Mouse (Mus musculus) cerebellum, adult 2 months (tissue): ENCODE data around the gene Hcn3. TPM values are rescaled to one million over a fixed set of nuclear protein-coding genes. Genes with fewer than 3 reads are reported as not detected.
A peak's percentile ranks its signal among the peaks of the same experiment; 100 is the strongest.

ENCODE experiments used
- DNase-seq, 2 experiments: peaks; one replicate each; pipeline ENCODE4 v3.0.0; 2021
- H3K27ac ChIP-seq: fragments of 200-500 bp; 2 replicates; pipeline ENCODE4 v1.5.1; 2012; ENCODE audit warnings: low read length, control low read depth, inconsistent platforms; ENCODE audit not compliant: insufficient read depth
- H3K27me3 ChIP-seq: fragments of 200-500 bp; 2 replicates; pipeline ENCODE4 v1.6.1; 2012; ENCODE audit warnings: inconsistent platforms, mild to moderate bottlenecking, low read length, moderate library complexity; ENCODE audit not compliant: control insufficient read depth, insufficient read depth
- H3K4me1 ChIP-seq: fragments of 200-500 bp; 2 replicates; pipeline ENCODE4 v1.6.1; 2011; ENCODE audit warnings: low read length; ENCODE audit not compliant: control insufficient read depth, insufficient read depth
- H3K4me3 ChIP-seq: fragments of 200-500 bp; replicated peaks from 2 replicates; pipeline ENCODE3; 2011; ENCODE audit warnings: mild to moderate bottlenecking, low read depth, low read length, control low read depth; ENCODE audit not compliant: insufficient read depth
- CTCF ChIP-seq: fragments of 200-500 bp; IDR thresholded peaks from 2 replicates; pipeline ENCODE4 v1.5.1; 2011; ENCODE audit warnings: low read depth, mild to moderate bottlenecking, control low read depth, low read length, moderate library complexity, borderline replicate concordance; ENCODE audit not compliant: insufficient read depth
- POLR2A ChIP-seq: fragments of 200-500 bp; IDR thresholded peaks from 2 replicates; pipeline ENCODE4 v1.6.1; 2011; ENCODE audit warnings: low read length, control low read depth, borderline replicate concordance; ENCODE audit not compliant: insufficient read depth
- WGBS: fragments of 180-500 bp; shearing (Covaris S2); methylation state at CpG from one replicate; pipeline ENCODE4 v1.1.7; 2018; 5-methylcytosine and 5-hydroxymethylcytosine counted together
- polyA plus RNA-seq: library from polyadenylated mRNA; depleted of rRNA; stranded (reverse); fragments of >200 nt; gene quantifications from 2 replicates; pipeline ENCODE4 v1.2.3, GENCODE M21; 2012

The Hcn3 gene
- polyA plus RNA-seq, 1 experiment, result 13.0 TPM

DNA sequence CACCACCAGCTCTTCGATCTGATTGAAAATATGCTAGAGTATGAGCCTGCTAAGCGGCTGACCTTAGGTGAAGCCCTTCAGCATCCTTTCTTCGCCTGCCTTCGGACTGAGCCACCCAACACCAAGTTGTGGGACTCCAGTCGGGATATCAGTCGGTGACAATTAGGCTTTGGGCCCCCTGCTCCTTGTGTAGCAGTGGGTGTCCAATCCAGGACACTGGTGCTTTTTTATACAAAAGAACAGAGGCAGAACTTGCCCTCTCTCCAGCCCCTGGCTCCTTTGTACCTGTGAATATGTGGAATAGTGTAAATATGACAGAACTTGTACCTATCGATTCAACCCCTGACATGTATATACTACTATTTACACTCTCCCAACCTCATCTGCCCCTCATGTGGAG, 16.4 kb upstream of the Hcn3 start:
- TF ChIP-seq POLR2A (no peak), CTCF (no peak)
- peak in 1 of 2 experiments; percentile 25 for DNase-seq
- Histone ChIP-seq H3K4me3 (no peak overlapping the region), H3K27me3 (no peaks in the 10 kb centered on the region), H3K4me1 (peaks cover 11% of the 10 kb centered on the region; the same call in 1 of the 2 replicates), H3K27ac (no peak overlapping the region)
- WGBS, result 84% methylated on average over 7 of the region's 7 CpGs

DNA sequence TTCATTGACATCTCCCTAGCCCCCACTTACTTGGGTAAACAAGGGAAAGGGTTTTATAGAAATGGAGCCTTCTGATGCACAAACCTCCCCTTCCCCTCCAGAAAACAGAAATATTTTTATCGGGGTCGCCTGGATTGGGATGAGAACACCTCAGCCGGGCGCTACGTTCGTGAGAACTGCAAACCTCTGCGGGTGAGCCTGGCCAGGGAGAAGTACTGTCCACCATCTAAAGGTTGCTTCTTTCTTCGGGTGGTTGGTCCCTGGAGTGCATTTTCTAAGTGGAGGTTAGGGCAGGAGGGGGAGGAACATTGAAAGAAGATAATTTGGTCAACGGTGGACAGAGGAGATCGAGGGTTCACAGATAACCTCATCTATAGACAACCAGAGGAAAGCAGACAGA, 15.5 kb upstream of the Hcn3 start:
- Histone ChIP-seq H3K4me3 (no peak overlapping the region), H3K27me3 (no peaks in the 10 kb centered on the region), H3K4me1 (peaks cover 11% of the 10 kb centered on the region; the same call in 1 of the 2 replicates), H3K27ac (no peak overlapping the region)
- TF ChIP-seq POLR2A, result no peak
- no peak for TF ChIP-seq CTCF
- 89% methylated on average over 10 of the region's 10 CpGs for WGBS
- peak in 1 of 2 experiments; percentile 8 for DNase-seq

DNA sequence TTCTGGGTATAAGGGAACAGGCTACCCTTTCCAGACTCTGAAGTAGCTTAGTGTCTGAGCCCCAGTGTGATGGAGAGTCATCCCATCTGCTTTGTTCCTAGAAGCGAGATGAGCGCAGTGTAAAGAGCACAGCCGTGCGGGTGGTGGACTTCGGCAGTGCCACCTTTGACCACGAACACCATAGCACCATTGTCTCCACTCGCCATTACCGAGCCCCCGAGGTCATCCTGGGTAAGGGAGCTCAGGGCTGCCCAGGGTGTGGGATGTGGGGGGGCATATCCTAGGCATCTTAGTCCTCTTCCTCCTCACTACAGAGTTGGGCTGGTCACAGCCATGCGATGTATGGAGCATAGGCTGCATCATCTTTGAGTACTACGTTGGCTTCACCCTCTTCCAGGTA, 14.8 kb upstream of the Hcn3 start:
- H3K4me1 ChIP-seq, result peaks cover 11% of the 10 kb centered on the region; the same call in 1 of the 2 replicates
- H3K4me3 ChIP-seq, result no peak overlapping the region
- no peaks in the 10 kb centered on the region for H3K27me3 ChIP-seq
- WGBS, result 86% methylated on average over 11 of the region's 11 CpGs
- H3K27ac ChIP-seq, result no peak overlapping the region
- TF ChIP-seq POLR2A, result no peak
- TF ChIP-seq CTCF, result no peak
- DNase-seq, result peak in 1 of 2 experiments; percentile 8

DNA sequence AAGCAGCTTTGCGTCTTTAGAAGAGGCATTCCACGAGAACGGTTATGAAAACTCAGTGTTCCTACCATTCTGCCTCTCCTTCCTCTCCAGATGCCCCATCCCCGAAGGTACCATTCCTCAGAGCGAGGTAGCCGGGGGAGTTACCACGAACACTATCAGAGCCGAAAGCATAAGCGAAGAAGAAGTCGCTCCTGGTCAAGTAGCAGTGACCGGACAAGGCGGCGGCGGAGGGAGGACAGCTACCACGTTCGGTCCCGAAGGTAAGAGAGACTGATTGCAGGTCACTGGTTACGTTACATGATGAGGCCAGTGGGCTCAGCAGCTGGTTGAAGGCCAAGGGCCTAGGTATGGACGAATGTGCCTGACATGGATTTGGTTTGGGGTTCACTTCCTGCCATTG, 6.9 kb upstream of the Hcn3 start:
- Histone ChIP-seq H3K27me3 (no peaks in the 10 kb centered on the region), H3K27ac (no peak overlapping the region), H3K4me3 (no peak overlapping the region), H3K4me1 (peaks cover 2% of the 10 kb centered on the region; the same call in 1 of the 2 replicates)
- WGBS, result 90% methylated on average over 19 of the region's 19 CpGs
- TF ChIP-seq POLR2A (no peak), CTCF (no peak)
- DNase-seq, result peak in 1 of 2 experiments; percentile 10

DNA sequence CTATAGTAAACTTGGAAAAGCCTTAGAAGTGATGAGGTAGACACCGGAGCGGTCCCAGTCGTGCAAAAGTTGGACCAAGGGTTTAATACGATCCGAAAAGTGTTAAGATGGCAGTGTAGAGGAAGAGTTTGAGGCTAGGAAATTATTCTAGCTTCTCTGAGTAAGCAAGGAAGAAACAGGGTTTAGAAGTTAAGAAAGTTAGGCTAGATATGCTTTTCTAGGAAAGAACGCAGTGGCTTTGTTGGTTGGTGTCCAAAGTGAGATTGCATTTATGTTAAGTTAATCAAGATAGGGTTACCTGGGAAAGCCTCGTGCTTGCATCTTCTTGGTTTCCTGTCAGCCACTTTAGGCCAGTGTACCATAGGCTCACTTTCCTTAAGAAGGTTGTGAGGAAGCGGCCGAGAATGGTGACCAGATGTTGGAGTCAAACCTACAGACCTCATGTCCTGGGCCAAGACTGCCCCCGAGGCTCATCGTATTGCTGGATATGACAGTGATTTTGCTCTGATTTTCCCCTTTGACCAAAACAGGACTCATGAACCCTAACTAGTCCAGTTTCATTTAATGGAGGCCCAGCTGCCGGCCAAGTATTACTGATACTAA, 5.4 kb upstream of the Hcn3 start:
- H3K4me1 ChIP-seq, result peaks cover 5% of the 10 kb centered on the region; the same call in 1 of the 2 replicates
- H3K27me3 ChIP-seq, result no peaks in the 10 kb centered on the region
- peak overlapping the region; percentile 83 for H3K4me3 ChIP-seq
- no peak for DNase-seq
- 14% methylated on average over 12 of the region's 12 CpGs for WGBS
- TF ChIP-seq CTCF, result no peak
- TF ChIP-seq POLR2A, result no peak
- peak overlapping the region; percentile 26 for H3K27ac ChIP-seq

DNA sequence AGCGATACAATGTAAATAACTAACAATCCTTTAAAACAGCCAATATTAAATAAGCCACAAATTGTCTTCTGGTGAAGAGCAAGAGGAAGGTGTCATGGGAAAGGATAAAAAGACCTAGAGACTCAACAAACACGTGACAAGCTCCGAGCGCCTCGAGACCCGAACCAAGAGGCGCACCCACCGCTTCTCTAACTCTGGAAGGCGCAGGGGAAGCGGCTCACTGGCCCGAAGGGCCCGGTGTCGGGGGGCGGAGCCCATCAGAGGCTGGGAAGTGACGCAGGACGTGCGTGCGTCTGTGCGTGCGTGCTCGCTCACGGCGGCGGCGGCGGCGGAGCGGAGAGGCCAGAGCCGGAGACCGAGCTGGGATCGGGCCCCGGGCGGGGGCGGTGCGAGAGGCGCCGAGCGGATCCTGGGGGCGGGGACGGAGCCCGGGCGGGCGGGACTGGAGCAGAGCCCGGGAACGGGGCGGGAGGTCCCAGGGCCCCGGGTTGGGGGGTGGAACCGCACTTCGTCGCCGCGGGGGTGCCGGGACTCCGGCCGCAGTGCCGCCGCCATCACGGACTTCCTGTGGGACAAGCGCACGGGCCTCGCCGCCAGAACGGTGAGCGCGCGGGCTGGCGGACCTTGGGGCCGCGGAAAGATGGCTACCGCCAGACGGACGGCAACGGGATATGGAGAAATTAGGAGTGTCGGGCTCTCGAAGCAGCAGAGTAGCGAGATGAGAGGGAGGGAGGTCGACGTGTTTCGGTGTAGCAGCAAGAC, 4.7 kb upstream of the Hcn3 start, which contains the start of gene Clk2:
Clk2 (plus strand) TSS at position 290 of the 762 bp plus-strand sequence.
- peak within 1 kb of the TSS; percentile 83 for H3K4me3 ChIP-seq
- H3K27me3 ChIP-seq, result no peaks in the 10 kb centered on the region
- peak; percentile 95 to 96 for DNase-seq
- TF ChIP-seq CTCF (no peak), POLR2A (peak; percentile 90; the same call in 1 of the 2 replicates)
- H3K27ac ChIP-seq, result peak within 1 kb of the TSS; percentile 26
- under 1% methylated on average over 75 of the region's 79 CpGs for WGBS
- H3K4me1 ChIP-seq, result peaks cover 8% of the 10 kb centered on the region; the same call in 1 of the 2 replicates

DNA sequence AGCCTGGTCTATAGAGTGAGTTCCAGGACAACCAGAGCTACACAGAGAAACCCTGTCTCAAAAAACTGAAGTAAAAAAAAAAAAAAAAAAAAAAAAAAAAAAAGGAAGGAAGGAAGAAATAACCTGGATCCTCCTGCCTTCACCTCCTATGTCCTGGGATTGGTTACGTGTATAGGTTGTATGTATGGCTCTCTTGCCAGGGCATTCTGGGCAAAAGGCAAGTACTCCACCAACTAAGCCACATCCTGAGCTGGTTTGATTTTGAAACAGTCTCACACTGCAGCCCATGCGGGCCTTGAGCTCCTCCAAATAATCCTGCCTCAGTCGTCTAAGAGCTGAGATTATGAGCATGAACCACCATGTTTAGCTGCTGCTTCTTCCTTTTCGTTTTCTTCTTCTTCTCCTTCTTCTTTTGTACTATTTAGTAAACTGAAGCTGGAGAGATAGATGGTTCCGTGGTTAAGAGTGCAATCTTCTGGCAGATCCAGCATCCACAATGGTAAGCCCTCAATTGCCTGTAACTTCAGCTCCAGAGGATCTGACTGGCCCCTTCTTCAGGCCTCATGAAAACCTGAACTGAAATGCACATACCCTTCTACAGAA, 3.7 kb upstream of the Hcn3 start:
- Histone ChIP-seq H3K27me3 (no peaks in the 10 kb centered on the region), H3K4me3 (peak overlapping the region; percentile 8), H3K4me1 (peaks cover 8% of the 10 kb centered on the region; the same call in 1 of the 2 replicates), H3K27ac (0 out of 2 replicates have a peak overlapping the region, but pooled peaks have one; percentile 26)
- no peak for DNase-seq
- TF ChIP-seq CTCF, result no peak
- TF ChIP-seq POLR2A, result no peak
- WGBS, result 61% methylated on average over 5 of the region's 5 CpGs

DNA sequence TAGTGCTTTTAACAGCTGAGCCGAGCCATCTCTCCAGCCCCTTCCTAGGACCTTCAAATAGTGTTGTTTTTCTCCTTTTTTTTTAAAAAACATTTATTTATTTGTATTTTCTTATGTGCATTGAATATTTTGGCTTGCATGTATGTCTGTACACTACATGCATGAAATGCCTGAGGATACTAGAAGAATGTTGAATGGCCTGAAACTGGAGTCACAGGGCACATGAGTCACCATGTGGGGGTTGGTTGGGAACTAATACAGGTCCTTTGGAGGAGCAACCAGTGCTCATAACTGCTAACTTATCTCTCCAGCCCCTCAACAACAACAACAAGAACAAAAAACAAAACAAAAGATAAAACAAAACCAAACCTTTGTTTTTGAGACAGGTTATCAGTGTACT, 3.1 kb upstream of the Hcn3 start:
- Histone ChIP-seq H3K4me3 (no peak overlapping the region), H3K4me1 (peaks cover 8% of the 10 kb centered on the region; the same call in 1 of the 2 replicates), H3K27ac (no peak overlapping the region), H3K27me3 (no peaks in the 10 kb centered on the region)
- DNase-seq, result no peak
- no peak for TF ChIP-seq CTCF
- TF ChIP-seq POLR2A, result no peak
- 80% methylated on average over 1 of the region's 1 CpGs for WGBS
